Mouse (Mus musculus): ENCODE measurements around the gene Msx2. TPM values are rescaled to one million over a fixed set of nuclear protein-coding genes. Genes with fewer than 3 reads are reported as not detected.
A peak's percentile ranks its signal among the peaks of the same experiment; 100 is the strongest.

The Msx2 gene
- polyA plus RNA-seq, 1 experiment from 2014 or later = 10.8 TPM

DNA sequence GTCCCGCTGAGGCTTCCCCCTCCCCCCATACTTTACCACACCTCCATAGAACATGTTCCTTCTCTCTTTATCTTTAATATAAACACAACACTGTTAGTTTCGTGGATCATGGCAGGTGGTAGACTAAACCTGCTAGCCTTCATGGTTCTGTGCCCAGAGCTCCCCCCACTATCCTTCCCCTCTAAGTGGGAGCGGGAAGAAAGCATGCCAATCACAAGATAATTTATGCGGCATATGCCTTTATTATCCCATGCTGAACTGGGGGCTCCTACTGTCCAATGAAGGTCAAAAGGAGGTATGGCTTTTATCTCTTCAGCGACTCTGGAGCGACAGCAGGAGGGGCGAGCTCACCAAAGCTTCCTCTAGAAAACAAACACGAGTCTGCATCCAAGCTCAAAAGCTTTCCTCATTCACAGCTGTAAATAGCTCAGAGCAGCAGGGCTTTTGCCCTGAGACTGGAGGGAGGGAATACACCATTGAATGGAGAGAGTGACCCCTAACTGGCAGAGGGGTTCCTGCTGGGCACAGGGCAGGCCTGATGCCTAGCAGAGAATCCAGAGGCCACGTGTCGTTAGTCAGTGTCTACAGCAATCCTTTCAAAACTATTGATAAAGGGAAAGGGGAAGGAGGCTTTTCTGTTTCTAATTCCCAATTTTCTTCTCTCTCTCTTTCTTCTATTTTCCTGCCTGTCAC, 28.8 kb upstream of the Msx2 start:
- H3K4me1 ChIP-seq (ENCODE audit: control insufficient read depth, insufficient read depth, low read length) = peaks cover 7% of the 10 kb centered on the region
- H3K4me3 ChIP-seq (ENCODE audit: low read depth, low read length) = no peak overlapping the region
- no peak for ATAC-seq (replicated peaks; ENCODE audit: insufficient number of reproducible peaks, low FRiP score, low TSS enrichment)
- no peaks in the 10 kb centered on the region for H3K27me3 ChIP-seq (ENCODE audit: control insufficient read depth, insufficient read depth, low read length)
- WGBS (ENCODE audit: insufficient replicate concordance) = 14% methylated on average over 10 of the region's 10 CpGs
- no peaks in the 10 kb centered on the region for H3K9me3 ChIP-seq (replicated peaks; ENCODE audit: control insufficient read depth, low read length)
- H3K36me3 ChIP-seq (ENCODE audit: control insufficient read depth, insufficient read depth, low read length) = no peaks in the 10 kb centered on the region
- H3K4me2 ChIP-seq = 0 out of 2 replicates have a peak overlapping the region, but pooled peaks have one; percentile 19
- no peak overlapping the region; the same call in 1 of the 2 replicates for H3K9ac ChIP-seq (ENCODE audit: low read depth, low read length)
- no peak overlapping the region for H3K27ac ChIP-seq (ENCODE audit: low read depth, low read length)

DNA sequence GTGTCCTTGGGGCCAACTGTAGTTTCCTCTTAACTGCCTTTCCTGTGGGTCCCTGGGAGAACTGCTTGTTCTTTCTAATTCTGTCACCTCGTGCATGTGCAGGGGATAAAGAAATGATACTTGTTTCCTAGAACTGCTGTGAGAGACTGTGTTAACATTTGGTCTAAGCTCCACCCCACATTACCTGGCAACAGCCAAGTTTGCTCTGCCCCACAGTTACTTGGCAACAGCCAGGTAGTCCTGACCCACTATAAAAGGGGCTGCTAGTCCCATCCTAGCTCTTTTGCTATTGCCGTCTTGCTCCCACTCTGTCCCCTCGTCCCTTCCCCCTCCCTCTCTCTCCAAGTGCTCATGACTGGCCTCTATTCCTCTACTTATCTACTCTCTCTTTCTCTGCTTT, 28.2 kb upstream of the Msx2 start:
- WGBS (ENCODE audit: insufficient replicate concordance) = 40% methylated on average over 3 of the region's 3 CpGs
- H3K9me3 ChIP-seq (replicated peaks; ENCODE audit: control insufficient read depth, low read length) = no peaks in the 10 kb centered on the region

DNA sequence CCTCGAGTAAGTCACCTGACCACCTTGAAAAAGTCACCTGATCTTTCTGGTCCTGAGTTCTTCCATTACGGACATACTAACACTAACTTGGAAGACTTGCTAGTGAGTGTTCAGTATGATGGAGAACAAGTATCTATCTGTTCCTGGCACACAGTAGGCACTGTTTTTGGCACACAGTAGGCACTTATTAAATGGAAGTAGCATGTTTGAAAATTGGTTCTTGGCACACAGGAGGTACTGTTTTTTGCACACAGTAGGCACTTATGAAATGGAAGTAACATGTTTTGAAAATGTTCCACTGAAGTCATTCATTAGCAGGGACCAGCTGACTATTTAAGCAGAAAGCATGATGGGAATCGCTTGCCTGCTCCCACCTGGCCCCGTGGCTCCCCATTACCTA, 13.6 kb upstream of the Msx2 start:
- no peak for ATAC-seq (replicated peaks; ENCODE audit: insufficient number of reproducible peaks, low FRiP score, low TSS enrichment)

More for the DNA sequence above, 28.2 kb upstream of the Msx2 start:
- ATAC-seq (replicated peaks; ENCODE audit: insufficient number of reproducible peaks, low FRiP score, low TSS enrichment) = no peak
- Histone ChIP-seq H3K27ac (ENCODE audit: low read depth, low read length) (no peak overlapping the region), H3K4me3 (ENCODE audit: low read depth, low read length) (no peak overlapping the region), H3K27me3 (ENCODE audit: control insufficient read depth, insufficient read depth, low read length) (no peaks in the 10 kb centered on the region), H3K36me3 (ENCODE audit: control insufficient read depth, insufficient read depth, low read length) (no peaks in the 10 kb centered on the region), H3K4me1 (ENCODE audit: control insufficient read depth, insufficient read depth, low read length) (peaks cover 7% of the 10 kb centered on the region), H3K9ac (ENCODE audit: low read depth, low read length) (no peak overlapping the region), H3K4me2 (no peak overlapping the region)

DNA sequence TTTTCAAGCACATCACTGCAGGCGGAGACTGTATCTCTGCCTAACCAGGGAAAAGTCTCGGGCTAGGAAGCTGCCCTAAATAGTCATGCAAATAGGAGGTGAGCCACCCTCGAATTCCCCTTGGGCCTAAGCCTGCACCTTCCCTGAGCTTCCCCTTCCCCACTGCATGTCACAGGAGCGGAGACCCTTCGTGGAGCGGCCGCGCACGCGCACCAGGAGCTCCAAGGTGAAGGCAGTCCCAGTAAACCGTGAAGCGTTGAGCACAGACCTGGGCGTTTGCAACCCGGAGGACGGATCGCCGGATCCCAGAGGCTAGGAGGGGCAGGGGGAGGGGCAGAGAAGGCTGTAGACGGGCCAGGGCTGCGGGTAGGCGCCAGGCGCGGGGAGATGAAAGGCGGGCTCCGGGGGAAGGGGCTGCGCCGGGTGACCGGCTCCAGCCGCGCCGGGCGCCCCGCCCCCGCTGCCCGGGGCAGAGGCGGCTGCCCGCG, 2.9 kb upstream of the Msx2 start:
- WGBS (ENCODE audit: insufficient replicate concordance) = under 1% methylated on average over 35 of the region's 37 CpGs
- H3K27me3 ChIP-seq (ENCODE audit: control insufficient read depth, insufficient read depth, low read length) = peaks cover 51% of the 10 kb centered on the region
- no peaks in the 10 kb centered on the region for H3K9me3 ChIP-seq (replicated peaks; ENCODE audit: control insufficient read depth, low read length)
- peak overlapping the region; percentile 92 for H3K4me2 ChIP-seq
- peak overlapping the region; percentile 54 for H3K4me3 ChIP-seq (ENCODE audit: low read depth, low read length)
- H3K27ac ChIP-seq (ENCODE audit: low read depth, low read length) = peak overlapping the region; percentile 7; the same call in 1 of the 2 replicates
- no peaks in the 10 kb centered on the region for H3K36me3 ChIP-seq (ENCODE audit: control insufficient read depth, insufficient read depth, low read length)
- peaks cover 3% of the 10 kb centered on the region; the same call in 1 of the 2 replicates for H3K4me1 ChIP-seq (ENCODE audit: control insufficient read depth, insufficient read depth, low read length)
- peak overlapping the region; percentile 65 for H3K9ac ChIP-seq (ENCODE audit: low read depth, low read length)
- peak; percentile 69 for ATAC-seq (replicated peaks; ENCODE audit: insufficient number of reproducible peaks, low FRiP score, low TSS enrichment)

More for the DNA sequence above, 13.6 kb upstream of the Msx2 start:
- Histone ChIP-seq H3K27ac (ENCODE audit: low read depth, low read length) (no peak overlapping the region), H3K27me3 (ENCODE audit: control insufficient read depth, insufficient read depth, low read length) (no peaks in the 10 kb centered on the region), H3K4me2 (no peak overlapping the region), H3K9ac (ENCODE audit: low read depth, low read length) (no peak overlapping the region), H3K36me3 (ENCODE audit: control insufficient read depth, insufficient read depth, low read length) (no peaks in the 10 kb centered on the region), H3K4me3 (ENCODE audit: low read depth, low read length) (no peak overlapping the region), H3K4me1 (ENCODE audit: control insufficient read depth, insufficient read depth, low read length) (no peaks in the 10 kb centered on the region), H3K9me3 (replicated peaks; ENCODE audit: control insufficient read depth, low read length) (no peaks in the 10 kb centered on the region)
- 73% methylated on average over 4 of the region's 4 CpGs for WGBS (ENCODE audit: insufficient replicate concordance)

DNA sequence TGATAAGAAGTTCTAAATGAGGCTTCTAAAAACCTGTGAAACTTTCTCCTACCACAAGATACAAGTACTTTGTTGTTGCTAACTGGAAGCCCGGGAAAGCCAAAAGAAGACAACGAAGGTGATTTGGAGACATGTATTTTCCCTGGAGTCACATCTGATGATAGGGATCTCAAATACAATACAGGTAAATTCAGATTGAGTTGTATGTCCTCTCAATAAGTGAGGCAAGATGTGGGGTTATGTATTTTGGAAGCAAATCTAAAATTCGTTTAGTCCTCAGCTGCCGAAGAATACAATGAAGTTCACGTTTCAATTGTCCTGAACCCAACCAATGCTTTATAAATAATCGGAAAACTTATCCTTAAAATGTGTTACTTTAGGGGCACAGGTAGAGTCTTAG, 1.6 kb upstream of the Msx2 start:
- H3K4me2 ChIP-seq = no peak overlapping the region
- H3K9ac ChIP-seq (ENCODE audit: low read depth, low read length) = no peak overlapping the region
- H3K4me3 ChIP-seq (ENCODE audit: low read depth, low read length) = no peak overlapping the region
- no peak overlapping the region for H3K27ac ChIP-seq (ENCODE audit: low read depth, low read length)
- H3K36me3 ChIP-seq (ENCODE audit: control insufficient read depth, insufficient read depth, low read length) = no peaks in the 10 kb centered on the region
- peaks cover 60% of the 10 kb centered on the region for H3K27me3 ChIP-seq (ENCODE audit: control insufficient read depth, insufficient read depth, low read length)
- ATAC-seq (replicated peaks; ENCODE audit: insufficient number of reproducible peaks, low FRiP score, low TSS enrichment) = no peak
- no peaks in the 10 kb centered on the region for H3K9me3 ChIP-seq (replicated peaks; ENCODE audit: control insufficient read depth, low read length)
- peaks cover 3% of the 10 kb centered on the region; the same call in 1 of the 2 replicates for H3K4me1 ChIP-seq (ENCODE audit: control insufficient read depth, insufficient read depth, low read length)
- 19% methylated on average over 6 of the region's 6 CpGs for WGBS (ENCODE audit: insufficient replicate concordance)

DNA sequence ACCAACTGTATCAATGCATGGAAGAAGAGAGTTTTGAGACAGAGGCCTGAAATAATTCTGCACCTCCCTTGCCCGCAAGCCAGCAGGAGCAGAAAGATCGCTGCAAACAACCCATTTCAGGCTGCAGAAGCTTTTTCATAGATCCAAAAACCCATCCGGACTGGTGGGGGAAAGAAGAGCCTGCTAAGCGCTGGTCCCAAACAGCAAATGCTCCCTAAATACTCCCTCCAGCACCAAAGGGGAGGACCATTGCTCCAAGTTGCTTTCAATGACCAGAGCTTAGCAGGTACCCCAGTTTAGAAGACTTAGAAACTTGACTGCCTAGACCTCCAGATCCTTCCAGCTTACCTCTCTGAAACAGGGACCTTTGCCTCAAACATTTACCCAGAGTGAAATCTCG, 1.1 kb upstream of the Msx2 start:
- peaks cover 3% of the 10 kb centered on the region; the same call in 1 of the 2 replicates for H3K4me1 ChIP-seq (ENCODE audit: control insufficient read depth, insufficient read depth, low read length)
- WGBS (ENCODE audit: insufficient replicate concordance) = 25% methylated on average over 5 of the region's 5 CpGs
- H3K4me2 ChIP-seq = no peak overlapping the region

DNA sequence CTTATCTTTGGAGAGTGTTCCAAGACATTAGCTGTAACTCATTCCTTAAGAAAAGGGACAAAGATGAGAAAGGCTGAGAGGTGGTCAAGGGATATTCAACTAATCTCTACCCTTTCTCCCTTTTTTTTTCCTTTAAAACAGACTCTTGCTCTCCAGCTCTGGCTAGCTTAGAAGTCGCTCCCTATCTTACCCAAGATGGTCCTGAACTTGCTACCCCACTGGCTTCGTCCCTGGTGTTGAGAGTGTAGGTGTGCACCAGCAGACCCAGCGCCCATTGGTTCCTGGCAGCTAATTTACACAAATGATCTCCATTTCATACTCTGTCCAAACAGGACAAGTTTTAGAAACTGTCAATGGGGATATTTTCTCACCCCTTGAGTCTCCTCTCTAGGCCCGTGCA, 417 bp upstream of the Msx2 start:
- Histone ChIP-seq H3K4me3 (ENCODE audit: low read depth, low read length) (peak overlapping the region; percentile 71; the same call in 1 of the 2 replicates), H3K9ac (ENCODE audit: low read depth, low read length) (no peak overlapping the region), H3K4me1 (ENCODE audit: control insufficient read depth, insufficient read depth, low read length) (peaks cover 3% of the 10 kb centered on the region; the same call in 1 of the 2 replicates), H3K4me2 (peak overlapping the region; percentile 69), H3K9me3 (replicated peaks; ENCODE audit: control insufficient read depth, low read length) (no peaks in the 10 kb centered on the region), H3K36me3 (ENCODE audit: control insufficient read depth, insufficient read depth, low read length) (no peaks in the 10 kb centered on the region), H3K27ac (ENCODE audit: low read depth, low read length) (no peak overlapping the region), H3K27me3 (ENCODE audit: control insufficient read depth, insufficient read depth, low read length) (peaks cover 66% of the 10 kb centered on the region)
- ATAC-seq (replicated peaks; ENCODE audit: insufficient number of reproducible peaks, low FRiP score, low TSS enrichment) = no peak
- 30% methylated on average over 4 of the region's 4 CpGs for WGBS (ENCODE audit: insufficient replicate concordance)

More for the DNA sequence above, 1.1 kb upstream of the Msx2 start:
- Histone ChIP-seq H3K9me3 (replicated peaks; ENCODE audit: control insufficient read depth, low read length) (no peaks in the 10 kb centered on the region), H3K27me3 (ENCODE audit: control insufficient read depth, insufficient read depth, low read length) (peaks cover 64% of the 10 kb centered on the region), H3K4me3 (ENCODE audit: low read depth, low read length) (no peak overlapping the region), H3K27ac (ENCODE audit: low read depth, low read length) (no peak overlapping the region), H3K9ac (ENCODE audit: low read depth, low read length) (no peak overlapping the region), H3K36me3 (ENCODE audit: control insufficient read depth, insufficient read depth, low read length) (no peaks in the 10 kb centered on the region)
- no peak for ATAC-seq (replicated peaks; ENCODE audit: insufficient number of reproducible peaks, low FRiP score, low TSS enrichment)

DNA sequence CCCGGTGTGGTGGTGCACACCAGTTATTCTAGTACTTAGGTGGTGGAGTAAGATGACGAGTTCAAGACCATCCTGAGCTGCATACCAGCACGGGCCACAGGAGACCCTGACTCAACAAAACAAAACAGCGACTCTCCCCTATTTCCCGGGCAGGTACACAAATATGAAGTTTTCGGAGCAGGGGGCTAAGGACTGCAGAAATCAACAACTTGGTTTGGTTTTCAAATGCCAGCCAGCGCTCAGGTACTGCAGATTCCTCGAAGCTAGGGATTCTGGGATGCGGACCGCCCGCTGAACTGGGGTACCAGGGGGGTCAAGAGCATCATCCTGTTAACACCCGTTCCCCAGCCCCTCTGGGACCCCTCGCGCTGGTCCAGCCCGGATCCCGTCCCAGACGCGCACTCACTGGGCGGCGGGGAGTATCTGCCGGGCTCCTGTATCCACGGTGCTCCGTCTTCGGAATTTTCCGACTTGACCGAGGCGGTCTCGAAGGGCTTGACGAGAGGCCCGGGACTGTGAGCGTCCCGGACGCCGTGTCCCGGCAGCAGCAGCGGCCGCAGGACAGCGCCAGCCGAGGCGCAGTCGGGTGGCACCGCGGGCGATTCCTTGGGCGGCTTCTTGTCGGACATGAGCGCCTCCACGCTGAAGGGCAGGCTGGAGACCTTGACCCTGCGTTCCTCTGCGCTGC, 804 bp downstream of the Msx2 start:
- H3K36me3 ChIP-seq (ENCODE audit: control insufficient read depth, insufficient read depth, low read length) = no peaks in the 10 kb centered on the region
- peaks cover 64% of the 10 kb centered on the region for H3K27me3 ChIP-seq (ENCODE audit: control insufficient read depth, insufficient read depth, low read length)
- H3K4me2 ChIP-seq = peak overlapping the region; percentile 69
- H3K4me3 ChIP-seq (ENCODE audit: low read depth, low read length) = peak overlapping the region; percentile 71
- peak overlapping the region; percentile 73 for H3K27ac ChIP-seq (ENCODE audit: low read depth, low read length)
- peaks cover 3% of the 10 kb centered on the region; the same call in 1 of the 2 replicates for H3K4me1 ChIP-seq (ENCODE audit: control insufficient read depth, insufficient read depth, low read length)
- ATAC-seq (replicated peaks; ENCODE audit: insufficient number of reproducible peaks, low FRiP score, low TSS enrichment) = peak; percentile 19; the same call in 1 of the 2 replicates
- no peaks in the 10 kb centered on the region for H3K9me3 ChIP-seq (replicated peaks; ENCODE audit: control insufficient read depth, low read length)
- H3K9ac ChIP-seq (ENCODE audit: low read depth, low read length) = peak overlapping the region; percentile 81
- under 1% methylated on average over 50 of the region's 50 CpGs for WGBS (ENCODE audit: insufficient replicate concordance)

Data from heart, embryonic 11.5 days (tissue).